Mouse (Mus musculus) lung, postnatal 0 days (tissue): ENCODE data around the gene Fbxl17.

Experiments
- CTCF ChIP-seq: IDR thresholded peaks from 2 replicates; pipeline ENCODE4 v1.5.1; 2016; ENCODE audit warnings: antibody characterized with exemption, mild to moderate bottlenecking
- EP300 ChIP-seq: IDR thresholded peaks from 2 replicates; pipeline ENCODE4 v1.6.1; 2016; ENCODE audit warnings: antibody characterized with exemption, mild to moderate bottlenecking, control low read depth

- TF ChIP-seq CTCF: no peak
- TF ChIP-seq EP300: no peak
Observed at GRCm38 (mm10) chr17:63272914-63273313, 226.9 kb downstream of the Fbxl17 start.
